Mouse (Mus musculus): ENCODE measurements around the gene Tbc1d10a.

GRCm38 (mm10) chr11:4262847-4263246, 76.3 kb downstream of the Tbc1d10a start:
- TF ChIP-seq POLR2A (IDR thresholded peaks at IDR 0.05; ENCODE audit: borderline replicate concordance, low read depth, low read length) = no peak
- TF ChIP-seq CTCF (IDR thresholded peaks at IDR 0.05; ENCODE audit: low read depth, low read length) = no peak

All from bone marrow macrophage, adult 2 months (primary cell).